Mouse (Mus musculus) midbrain, embryonic 10.5 days (tissue): ENCODE measurements around the gene Rpl3. TPM values are rescaled to one million over a fixed set of nuclear protein-coding genes. Genes with fewer than 3 reads are reported as not detected.

Experiments
- DNase-seq: peaks from one replicate; pipeline ENCODE4 v3.0.0-alpha.2; 2017; ENCODE audit warnings: low spot score
- H3K27ac ChIP-seq: fragments of 300-500 bp; sonication (generic); replicated peaks from 2 replicates; pipeline ENCODE4 v1.5.1; 2016; ENCODE audit warnings: mild to moderate bottlenecking
- H3K27me3 ChIP-seq: fragments of 300-500 bp; sonication (generic); 2 replicates; pipeline ENCODE4 v1.6.1; 2016; ENCODE audit warnings: low read depth, mild to moderate bottlenecking; ENCODE audit not compliant: poor library complexity, severe bottlenecking
- H3K36me3 ChIP-seq: fragments of 300-500 bp; sonication (generic); 2 replicates; pipeline ENCODE4 v1.6.1; 2016; ENCODE audit warnings: mild to moderate bottlenecking, moderate library complexity
- H3K4me1 ChIP-seq: fragments of 300-500 bp; sonication (generic); 2 replicates; pipeline ENCODE4 v1.6.1; 2016
- H3K4me3 ChIP-seq: fragments of 300-500 bp; sonication (generic); 2 replicates; pipeline ENCODE4 v1.5.1; 2016; ENCODE audit warnings: mild to moderate bottlenecking, moderate library complexity
- H3K9me3 ChIP-seq: fragments of 300-500 bp; sonication (generic); replicated peaks from 2 replicates; pipeline ENCODE4 v1.6.1; 2016; ENCODE audit warnings: mild to moderate bottlenecking
- WGBS: fragments of 180-500 bp; shearing (Covaris S2); methylation state at CpG from one replicate; pipeline ENCODE4 v1.1.7; 2016; 5-methylcytosine and 5-hydroxymethylcytosine counted together
- polyA plus RNA-seq: library from polyadenylated mRNA; unstranded; fragments of >200 nt; fragmentation: Nextera tagmentation; extraction: Ambion mirVana; gene quantifications from 2 replicates; pipeline ENCODE4 v1.2.1, GENCODE M21; 2016

Rpl3 gene
- 866 and 996 TPM in 2 replicates for polyA plus RNA-seq

DNA sequence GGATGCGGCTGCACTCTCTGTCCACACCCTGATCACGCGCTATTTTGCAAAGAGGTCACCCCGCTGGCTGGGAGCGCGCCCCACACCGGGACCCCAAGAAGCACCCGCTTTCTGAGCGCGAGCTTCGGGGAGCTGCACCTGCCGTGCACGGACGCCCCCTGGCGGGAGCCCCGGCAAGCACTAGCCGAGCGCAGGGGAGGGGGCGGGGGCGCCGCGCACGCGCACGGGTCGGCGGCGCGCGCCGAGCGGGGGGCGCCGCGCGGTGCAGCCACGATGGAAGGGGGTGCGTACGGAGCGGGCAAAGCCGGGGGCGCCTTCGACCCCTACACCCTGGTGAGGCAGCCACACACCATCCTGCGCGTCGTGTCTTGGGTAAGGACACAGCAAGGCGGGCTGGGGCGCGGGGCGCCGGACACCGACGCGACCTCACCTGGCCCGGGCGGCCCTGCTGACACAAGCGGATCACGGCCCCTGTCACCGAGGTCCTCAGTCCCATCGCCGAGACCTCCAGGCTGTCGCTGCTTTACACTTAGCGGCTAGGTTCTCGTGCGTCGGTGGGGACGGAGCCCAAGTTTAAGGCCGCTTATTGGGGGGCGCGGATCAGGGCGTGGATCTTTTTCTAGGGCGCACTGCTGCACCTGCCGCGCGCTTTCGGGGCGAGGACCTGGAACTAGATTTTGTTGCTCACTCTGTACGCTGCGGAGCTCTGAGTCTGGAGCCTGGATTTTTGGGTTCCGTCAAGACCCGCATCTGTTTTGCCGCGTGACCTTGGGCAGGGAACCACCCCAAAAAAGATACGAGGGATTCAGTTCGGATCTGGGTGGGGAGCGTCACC is at the start of gene Rpl3, which contains the start of gene Syngr1:
TSS of gene Rpl3 (minus strand) at position 748 of the 835 bp plus-strand sequence.
TSS of gene Syngr1 (plus strand) at position 214 of the 835 bp plus-strand sequence.
- H3K27me3 ChIP-seq: peaks cover 69% of the 10 kb centered on the region
- H3K9me3 ChIP-seq: no peaks in the 10 kb centered on the region
- H3K4me1 ChIP-seq: peaks cover 29% of the 10 kb centered on the region
- peak within 1 kb of the TSS; percentile 67 for H3K4me3 ChIP-seq
- DNase-seq: peak; percentile 78
- peak within 1 kb of the TSS; percentile 82 for H3K27ac ChIP-seq
- under 1% methylated on average over 86 of the region's 86 CpGs for WGBS
- no peaks in the 10 kb centered on the region for H3K36me3 ChIP-seq

DNA sequence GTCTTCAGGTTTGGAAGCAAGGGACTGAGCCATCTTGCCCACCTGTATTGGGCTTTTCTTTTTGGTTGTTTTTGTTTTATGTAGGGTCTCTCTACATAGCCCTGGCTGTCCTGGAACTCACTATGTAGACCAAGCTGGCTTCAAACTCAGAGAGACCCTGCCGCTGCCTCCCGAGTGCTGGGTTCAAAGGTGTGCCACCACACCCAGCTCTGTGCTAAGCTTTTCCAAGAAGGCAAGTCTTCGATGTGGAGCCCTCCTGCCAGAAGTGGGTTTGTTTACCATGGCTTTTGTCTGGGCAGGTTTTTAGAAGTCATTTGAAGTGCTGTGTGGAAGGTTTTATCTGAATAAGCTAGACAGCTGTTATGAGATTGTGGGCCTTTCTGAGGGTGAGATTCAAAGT is 49.2 kb upstream of the Rpl3 start:
- H3K36me3 ChIP-seq: peaks cover 94% of the 10 kb centered on the region
- 91% methylated on average over 3 of the region's 3 CpGs for WGBS

DNA sequence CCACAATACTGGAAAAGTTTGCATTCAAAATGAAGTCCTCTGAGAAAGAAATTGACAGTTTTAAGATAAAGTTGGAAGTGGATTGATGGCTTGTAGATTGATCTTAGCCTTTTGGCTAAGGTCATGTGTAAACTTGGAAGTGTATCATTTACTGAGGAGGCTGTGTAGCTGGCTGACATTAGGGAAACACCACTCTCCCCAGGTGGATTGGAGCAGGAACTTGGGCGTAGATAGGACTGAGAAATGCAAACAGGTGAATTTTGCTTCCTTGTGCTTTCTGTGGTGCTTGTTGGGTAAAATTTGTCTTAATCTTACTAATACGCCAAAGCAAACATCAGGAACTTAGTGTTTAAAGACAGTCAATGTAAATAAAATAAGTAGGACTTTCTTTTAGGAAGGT is 48.6 kb upstream of the Rpl3 start:
- peaks cover 95% of the 10 kb centered on the region for H3K36me3 ChIP-seq
- 93% methylated on average over 2 of the region's 2 CpGs for WGBS
- no peaks in the 10 kb centered on the region for H3K27me3 ChIP-seq
- peaks cover 17% of the 10 kb centered on the region for H3K4me1 ChIP-seq
- no peak overlapping the region for H3K27ac ChIP-seq
- H3K4me3 ChIP-seq: no peak overlapping the region
- DNase-seq: no peak
- peaks cover 7% of the 10 kb centered on the region; the same call in 1 of the 2 replicates for H3K9me3 ChIP-seq

More for the DNA sequence above, 49.2 kb upstream of the Rpl3 start:
- Histone ChIP-seq H3K27ac (no peak overlapping the region), H3K9me3 (peaks cover 7% of the 10 kb centered on the region; the same call in 1 of the 2 replicates), H3K4me1 (peaks cover 17% of the 10 kb centered on the region), H3K27me3 (no peaks in the 10 kb centered on the region), H3K4me3 (no peak overlapping the region)
- no peak for DNase-seq

DNA sequence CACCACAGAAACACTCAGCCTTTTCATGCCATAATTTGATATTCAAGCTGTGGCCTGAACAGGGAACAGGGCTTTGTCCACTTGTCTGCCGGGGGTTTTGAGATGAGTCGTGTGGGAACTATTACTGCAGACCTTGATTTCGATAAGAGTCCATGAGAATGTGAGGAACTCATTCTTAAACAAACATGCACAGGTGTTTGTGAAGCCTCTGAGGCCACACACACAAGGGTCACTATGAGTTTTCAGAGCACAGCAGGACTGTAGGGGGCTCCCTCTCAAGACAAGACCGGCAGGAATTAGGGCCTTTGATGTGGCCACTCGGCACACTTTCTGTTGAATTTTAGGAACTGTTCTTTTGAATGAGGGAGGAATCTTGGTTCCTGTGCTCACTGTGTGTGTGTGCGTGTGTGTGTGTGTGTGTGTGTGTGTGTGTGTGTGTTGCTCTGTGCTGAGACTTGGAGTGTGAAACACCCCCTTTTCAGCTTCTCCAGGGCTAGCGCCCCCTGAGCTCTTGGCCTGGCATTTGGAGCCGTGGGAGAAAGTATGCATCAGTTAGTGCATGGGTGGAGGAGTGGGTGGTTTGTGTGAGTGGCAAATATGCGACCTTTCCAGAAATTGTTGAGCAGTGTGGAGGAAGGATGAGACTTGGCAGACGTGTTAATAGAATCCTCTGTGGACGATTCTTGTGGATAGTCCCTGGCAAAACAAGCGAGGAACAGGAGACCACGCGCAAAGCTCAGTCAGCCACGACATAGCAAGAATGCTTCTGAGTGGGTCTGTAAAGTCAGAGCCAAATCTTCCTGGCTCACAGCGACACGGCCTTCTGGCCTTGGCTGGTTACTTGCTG is 46.5 kb upstream of the Rpl3 start:
- Histone ChIP-seq H3K4me1 (peaks cover 33% of the 10 kb centered on the region), H3K36me3 (peaks cover 73% of the 10 kb centered on the region), H3K4me3 (no peak overlapping the region), H3K27ac (no peak overlapping the region), H3K27me3 (no peaks in the 10 kb centered on the region), H3K9me3 (peaks cover 7% of the 10 kb centered on the region; the same call in 1 of the 2 replicates)
- WGBS: 81% methylated on average over 17 of the region's 17 CpGs
- DNase-seq: no peak

DNA sequence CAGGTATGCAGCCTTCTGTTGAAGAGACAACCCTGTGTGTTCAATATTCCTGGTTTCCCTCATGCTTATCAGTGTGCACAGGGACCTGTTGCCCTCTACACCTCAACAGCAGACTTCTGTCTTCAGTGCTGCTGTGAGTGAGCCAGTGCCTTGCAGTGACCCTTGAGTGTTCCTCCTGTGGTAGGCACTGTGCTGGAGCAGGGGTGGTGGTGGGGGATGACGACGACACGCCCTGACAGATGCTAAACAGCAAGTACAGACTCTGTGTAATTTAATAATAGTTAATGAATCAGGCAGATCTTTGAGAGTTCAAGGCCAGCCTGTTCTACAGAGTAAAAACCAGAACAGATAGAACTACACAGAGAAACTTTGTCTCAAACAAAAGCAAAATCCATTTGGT is 45.0 kb upstream of the Rpl3 start:
- Histone ChIP-seq H3K27ac (no peak overlapping the region), H3K4me1 (peaks cover 39% of the 10 kb centered on the region), H3K9me3 (peaks cover under 1% of the 10 kb centered on the region; the same call in 1 of the 2 replicates), H3K4me3 (no peak overlapping the region), H3K36me3 (peaks cover 58% of the 10 kb centered on the region), H3K27me3 (no peaks in the 10 kb centered on the region)
- no peak for DNase-seq
- 99% methylated on average over 3 of the region's 3 CpGs for WGBS

DNA sequence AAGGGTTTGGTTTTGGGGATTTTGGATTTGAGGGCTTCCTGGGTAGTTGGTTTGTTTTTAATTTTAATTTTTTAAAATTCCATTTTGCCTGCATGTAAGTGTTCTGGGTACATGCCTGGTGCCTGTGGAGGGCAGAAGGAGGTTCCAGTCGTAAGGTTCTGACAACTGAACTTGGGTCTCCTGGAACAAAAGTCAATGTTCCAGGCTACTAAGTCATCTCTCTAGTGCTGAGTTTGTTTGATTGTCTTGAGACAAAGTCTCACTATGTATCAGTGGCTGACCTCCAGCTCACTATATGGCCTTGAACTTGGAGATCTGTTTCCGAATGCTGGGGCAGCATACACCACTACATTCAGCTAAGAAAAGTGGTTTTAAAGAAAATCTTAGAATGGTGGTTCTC is 43.8 kb upstream of the Rpl3 start:
- Histone ChIP-seq H3K4me1 (peaks cover 39% of the 10 kb centered on the region), H3K27ac (no peak overlapping the region), H3K27me3 (no peaks in the 10 kb centered on the region), H3K4me3 (no peak overlapping the region), H3K9me3 (no peaks in the 10 kb centered on the region), H3K36me3 (peaks cover 46% of the 10 kb centered on the region)
- DNase-seq: no peak
- WGBS: 94% methylated on average over 2 of the region's 2 CpGs

DNA sequence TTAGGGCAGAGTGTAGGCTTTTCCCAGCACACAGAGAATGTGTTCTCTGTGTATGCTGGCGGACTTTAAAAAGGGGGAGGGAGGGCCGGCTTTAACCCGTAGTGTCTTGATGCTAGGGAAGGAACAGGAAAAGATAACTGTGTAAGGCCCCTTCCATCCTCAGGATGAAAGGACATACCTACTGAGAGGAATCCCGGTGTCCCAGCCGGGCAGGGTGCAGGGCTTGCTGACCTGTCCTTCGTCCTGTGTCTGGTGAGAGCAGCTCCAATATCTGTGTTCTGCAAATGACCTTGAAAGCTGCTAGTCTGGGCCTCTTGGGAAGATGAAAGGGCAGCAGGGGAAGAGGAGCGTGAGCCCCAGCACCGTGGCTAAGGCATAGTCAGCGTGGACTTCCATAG is 42.8 kb upstream of the Rpl3 start:
- 67% methylated on average over 9 of the region's 9 CpGs for WGBS
- Histone ChIP-seq H3K27me3 (no peaks in the 10 kb centered on the region), H3K9me3 (no peaks in the 10 kb centered on the region), H3K4me3 (peak overlapping the region; percentile 88), H3K36me3 (peaks cover 36% of the 10 kb centered on the region), H3K4me1 (peaks cover 39% of the 10 kb centered on the region), H3K27ac (peak overlapping the region; percentile 99)
- no peak for DNase-seq

DNA sequence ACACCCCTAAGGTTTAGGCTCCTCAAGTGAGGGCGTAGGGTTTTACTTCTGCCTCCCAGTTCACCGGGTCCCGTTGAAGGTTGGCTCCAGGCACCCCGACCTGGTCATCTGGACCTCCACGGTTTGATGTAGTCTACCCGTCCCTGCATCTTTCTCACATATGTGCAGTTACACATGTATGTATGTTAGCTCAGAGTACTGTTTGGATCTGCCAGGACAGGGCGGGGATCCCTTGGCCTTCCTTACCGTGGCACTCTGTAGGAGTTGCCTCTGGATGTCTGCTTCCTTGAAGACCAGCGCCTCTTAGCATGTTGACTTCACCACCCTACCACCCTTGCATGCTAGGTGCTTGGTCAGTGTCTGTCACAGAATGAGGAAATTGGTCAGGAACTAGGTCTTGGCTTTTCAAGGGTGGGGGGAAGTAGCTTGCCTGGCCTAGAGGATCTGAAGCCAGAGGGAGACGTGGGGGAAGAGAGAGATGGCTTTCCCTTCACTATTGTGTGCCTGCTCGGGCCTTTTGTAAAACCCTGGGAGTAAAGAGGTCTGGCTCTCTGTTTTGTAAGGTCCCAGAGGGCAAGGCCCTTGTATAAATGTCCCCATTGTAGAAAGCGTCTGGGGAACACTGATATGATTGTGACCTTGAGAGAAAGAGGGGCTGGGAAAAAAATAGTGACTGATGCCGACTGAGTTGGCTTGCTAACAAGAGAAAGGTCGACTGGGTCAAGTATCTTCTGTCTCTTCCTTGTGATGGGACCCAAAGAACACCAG is 42.2 kb upstream of the Rpl3 start:
- H3K4me3 ChIP-seq: peak overlapping the region; percentile 88
- peaks cover 30% of the 10 kb centered on the region for H3K36me3 ChIP-seq
- H3K9me3 ChIP-seq: no peaks in the 10 kb centered on the region
- 21% methylated on average over 14 of the region's 14 CpGs for WGBS
- peak; percentile 24 for DNase-seq
- peaks cover 39% of the 10 kb centered on the region for H3K4me1 ChIP-seq
- no peaks in the 10 kb centered on the region for H3K27me3 ChIP-seq
- H3K27ac ChIP-seq: peak overlapping the region; percentile 99

DNA sequence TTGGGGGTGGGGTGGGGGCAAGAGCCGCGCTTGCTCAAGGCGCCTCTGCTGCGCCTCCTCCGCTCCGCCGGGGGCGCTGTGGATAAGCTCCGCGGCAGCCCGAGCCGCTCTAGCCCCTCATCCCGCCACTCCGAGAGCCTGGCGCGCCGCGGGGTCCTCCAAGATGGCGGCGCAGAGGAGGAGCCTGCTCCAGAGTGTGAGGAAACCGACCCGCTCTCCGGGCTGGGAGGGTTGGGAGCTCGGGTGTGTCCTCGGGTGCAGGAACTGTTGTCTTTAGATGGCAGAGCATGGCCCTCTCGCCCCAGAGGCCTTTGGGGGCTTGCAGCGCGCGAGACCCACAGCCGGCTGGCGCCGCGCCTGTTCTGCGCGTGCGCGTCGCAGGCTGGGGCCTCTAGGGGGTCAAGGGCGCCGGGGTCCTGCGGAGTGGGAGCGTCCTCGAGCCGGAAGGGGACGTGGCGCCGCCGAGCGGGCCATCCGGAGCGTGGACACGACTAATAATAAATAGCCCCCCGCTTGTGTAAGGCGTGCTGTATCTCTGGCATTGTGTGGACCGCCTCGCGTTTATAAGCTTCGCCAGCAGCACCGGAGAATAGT is 41.4 kb upstream of the Rpl3 start, which contains the start of gene Tab1:
TSS of gene Tab1 (plus strand) at position 135 of the 594 bp plus-strand sequence.
- peak; percentile 94 for DNase-seq
- under 1% methylated on average over 59 of the region's 59 CpGs for WGBS
- peaks cover 31% of the 10 kb centered on the region for H3K4me1 ChIP-seq
- H3K36me3 ChIP-seq: peaks cover 23% of the 10 kb centered on the region
- H3K27ac ChIP-seq: peak within 1 kb of the TSS; percentile 99
- no peaks in the 10 kb centered on the region for H3K9me3 ChIP-seq
- H3K27me3 ChIP-seq: no peaks in the 10 kb centered on the region
- H3K4me3 ChIP-seq: peak within 1 kb of the TSS; percentile 88

DNA sequence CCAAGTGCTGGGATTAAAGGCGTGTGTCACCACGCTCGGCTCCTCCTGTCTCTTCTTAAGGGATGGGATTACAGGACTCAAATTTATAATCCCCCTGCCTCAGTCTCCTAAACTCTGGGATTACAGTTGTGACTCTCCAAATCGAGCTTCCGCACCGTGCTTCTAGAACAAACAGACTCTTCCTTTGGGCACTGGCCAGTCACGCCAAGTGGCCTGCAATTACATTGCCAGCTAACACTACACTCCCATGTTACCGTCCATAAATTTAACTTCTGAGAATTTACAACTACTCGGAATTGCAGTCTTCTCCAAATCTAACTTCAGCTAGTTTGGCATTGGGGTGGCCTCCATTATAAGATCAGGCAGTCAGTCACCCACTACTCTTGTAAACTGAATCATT is 40.8 kb upstream of the Rpl3 start:
- Histone ChIP-seq H3K36me3 (peaks cover 20% of the 10 kb centered on the region), H3K9me3 (no peaks in the 10 kb centered on the region), H3K4me3 (peak overlapping the region; percentile 88), H3K4me1 (peaks cover 25% of the 10 kb centered on the region), H3K27me3 (no peaks in the 10 kb centered on the region), H3K27ac (peak overlapping the region; percentile 99)
- 83% methylated on average over 9 of the region's 9 CpGs for WGBS
- DNase-seq: no peak

DNA sequence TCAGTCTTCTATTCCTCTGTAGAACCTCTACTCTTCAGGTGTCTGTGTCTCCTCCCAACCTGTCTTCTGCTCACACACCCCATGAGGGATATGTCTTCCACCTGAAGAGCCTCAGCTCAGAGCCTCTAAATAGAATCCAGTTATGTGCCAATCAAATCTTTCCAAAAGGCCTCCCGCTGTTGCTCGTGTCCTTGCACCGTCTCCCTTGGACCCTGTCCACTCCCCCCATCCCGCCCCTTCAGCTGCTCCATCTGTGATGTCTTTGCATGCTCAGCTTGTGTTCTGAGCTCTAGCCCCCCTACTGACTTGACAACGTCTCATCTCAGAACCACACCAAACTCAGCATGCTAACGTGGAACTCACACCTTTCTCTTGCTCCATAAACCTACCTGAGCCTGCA is 39.8 kb upstream of the Rpl3 start:
- peaks cover 22% of the 10 kb centered on the region for H3K4me1 ChIP-seq
- H3K4me3 ChIP-seq: no peak overlapping the region
- 83% methylated on average over 6 of the region's 6 CpGs for WGBS
- H3K27ac ChIP-seq: no peak overlapping the region
- H3K27me3 ChIP-seq: no peaks in the 10 kb centered on the region
- peaks cover 9% of the 10 kb centered on the region for H3K36me3 ChIP-seq
- DNase-seq: no peak
- H3K9me3 ChIP-seq: no peaks in the 10 kb centered on the region

DNA sequence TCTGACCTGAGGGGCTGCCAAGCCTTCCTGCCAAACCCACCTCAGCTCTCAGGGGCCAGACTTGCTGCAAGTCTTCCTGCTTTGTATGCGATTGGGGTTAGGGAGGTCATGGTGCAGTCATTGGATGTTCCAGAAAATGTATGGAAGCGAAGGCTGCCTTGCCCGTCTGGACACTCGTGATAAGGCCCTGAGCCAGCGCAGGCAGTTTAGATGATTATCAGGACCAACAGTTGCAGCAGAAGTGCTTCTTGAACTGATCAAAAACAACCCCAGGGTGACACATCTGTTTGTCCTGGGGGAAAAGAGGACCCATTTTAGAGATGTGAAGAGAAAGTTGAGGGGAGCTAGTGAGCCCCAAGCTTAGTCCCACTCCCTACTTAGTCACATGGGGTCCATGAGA is 39.0 kb upstream of the Rpl3 start:
- H3K27ac ChIP-seq: no peak overlapping the region
- DNase-seq: no peak
- H3K36me3 ChIP-seq: 0 out of 2 replicates have a peak, but pooled peaks cover 3% of the 10 kb centered on the region
- H3K9me3 ChIP-seq: no peaks in the 10 kb centered on the region
- peaks cover 22% of the 10 kb centered on the region for H3K4me1 ChIP-seq
- 87% methylated on average over 5 of the region's 5 CpGs for WGBS
- no peaks in the 10 kb centered on the region for H3K27me3 ChIP-seq
- H3K4me3 ChIP-seq: no peak overlapping the region
